Mouse (Mus musculus) small intestine, adult 2 months (tissue): ENCODE measurements around the gene Rhbdd1.

ENCODE experiments used
- CTCF ChIP-seq: fragments of 200-500 bp; IDR thresholded peaks from 2 replicates; pipeline ENCODE4 v1.5.1; 2012; ENCODE audit warnings: low read depth, mild to moderate bottlenecking, control low read depth, inconsistent platforms, low read length, moderate library complexity, mixed read lengths; ENCODE audit not compliant: insufficient replicate concordance, insufficient read length; ENCODE audit errors: extremely low read depth
- POLR2A ChIP-seq: fragments of 200-500 bp; IDR thresholded peaks from 2 replicates; pipeline ENCODE4 v1.6.1; 2012; ENCODE audit warnings: low read depth, mild to moderate bottlenecking, control low read depth, inconsistent platforms, low read length, moderate library complexity

- no peak for TF ChIP-seq CTCF
- no peak for TF ChIP-seq POLR2A
These were observed 31.8 kb upstream of the Rhbdd1 start for GRCm38 (mm10) chr1:82284403-82284802.
